Mouse (Mus musculus) liver, embryonic 14.5 days (tissue): ENCODE results near the gene Prap1.

Experiments used
- CTCF ChIP-seq: IDR thresholded peaks from 2 replicates; pipeline ENCODE4 v1.5.1; 2016; ENCODE audit warnings: antibody characterized with exemption, low read depth, control low read depth
- EP300 ChIP-seq: IDR thresholded peaks from 2 replicates; pipeline ENCODE4 v1.6.1; 2016; ENCODE audit warnings: antibody characterized with exemption, low read depth

DNA sequence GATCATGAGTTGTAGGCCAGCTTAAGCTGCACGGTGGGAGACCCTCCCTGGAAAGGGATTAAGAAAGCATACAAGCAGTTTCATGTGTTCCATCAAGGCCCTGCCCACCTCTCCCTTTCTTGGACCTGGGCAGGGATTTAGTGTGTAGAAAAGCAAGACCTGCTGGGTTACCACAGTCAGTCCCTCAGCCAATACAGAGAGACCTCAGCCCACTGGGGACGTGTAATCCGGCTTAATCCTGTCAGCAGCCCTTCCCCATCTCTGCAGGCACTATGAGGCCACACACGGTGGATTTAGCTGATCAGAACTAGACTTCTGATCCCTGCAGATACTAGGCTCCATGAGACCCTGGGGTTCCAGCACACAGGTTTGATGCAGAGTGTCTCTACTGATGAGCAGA lies 33.6 kb upstream of the Prap1 start:
- TF ChIP-seq CTCF (no peak), EP300 (no peak)
